Mouse (Mus musculus) E14TG2a.4 (cell line): ENCODE measurements around the gene Ttll13.

Source experiments
- CTCF ChIP-seq: conservative IDR thresholded peaks from 2 replicates; pipeline ENCODE4 v1.5.1; 2014; ENCODE audit warnings: low read length
- NANOG ChIP-seq: IDR thresholded peaks from 2 replicates; pipeline ENCODE4 v1.6.1; 2014; ENCODE audit warnings: borderline replicate concordance, low read length, mixed read lengths
- POU5F1 ChIP-seq: IDR thresholded peaks from 2 replicates; pipeline ENCODE4 v1.6.1; 2014; ENCODE audit warnings: low read length, borderline replicate concordance

DNA sequence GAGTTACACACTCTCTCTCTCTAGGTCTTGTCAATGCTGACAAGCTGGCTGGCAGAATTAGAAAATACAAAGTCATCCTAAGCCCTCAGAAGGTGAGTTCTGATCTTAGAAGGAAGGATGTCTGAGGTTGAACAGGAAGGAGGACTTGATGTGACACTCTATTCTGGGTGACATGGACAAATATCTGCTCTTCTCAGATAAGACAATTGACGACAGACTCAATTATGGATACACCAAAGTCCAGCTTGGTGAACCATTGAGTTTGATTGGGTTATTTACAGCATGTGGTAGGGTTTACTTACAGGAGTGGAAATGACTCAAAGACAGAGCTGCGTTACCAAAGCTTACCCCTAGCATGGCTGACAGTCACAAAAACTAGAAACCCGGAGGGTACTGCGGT lies 30.2 kb downstream of the Ttll13 start:
- TF ChIP-seq CTCF, result no peak
- TF ChIP-seq NANOG, result no peak
- no peak for TF ChIP-seq POU5F1
